Mouse (Mus musculus): ENCODE results near the gene Fam216b.

Fam216b gene

GRCm38 (mm10) chr14:78043079-78043478 is 45.7 kb downstream of the Fam216b start:
- in situ Hi-C loops (cut with MboI): no loop called here

- in situ Hi-C loops (cut with MboI): no loop called here
Measured at GRCm38 (mm10) chr14:78041886-78042526, 46.8 kb downstream of the Fam216b start.

- in situ Hi-C loops (cut with MboI): no loop called here
Measured at GRCm38 (mm10) chr14:78040643-78041042, 48.2 kb downstream of the Fam216b start.

- in situ Hi-C loops (cut with MboI): no loop called here
Measured at GRCm38 (mm10) chr14:78038876-78039275, 49.9 kb downstream of the Fam216b start.
